Mouse (Mus musculus): ENCODE data around the gene Neu1. TPM values are rescaled to one million over a fixed set of nuclear protein-coding genes. Genes with fewer than 3 reads are reported as not detected.
"Not testable (repeated sequence)": the region's sequence is repeated elsewhere in the genome, so short reads cannot be mapped to it uniquely, and the experiment has no call there.

Gene Neu1
- polyA plus RNA-seq, 1 experiment = 41.3 TPM

DNA sequence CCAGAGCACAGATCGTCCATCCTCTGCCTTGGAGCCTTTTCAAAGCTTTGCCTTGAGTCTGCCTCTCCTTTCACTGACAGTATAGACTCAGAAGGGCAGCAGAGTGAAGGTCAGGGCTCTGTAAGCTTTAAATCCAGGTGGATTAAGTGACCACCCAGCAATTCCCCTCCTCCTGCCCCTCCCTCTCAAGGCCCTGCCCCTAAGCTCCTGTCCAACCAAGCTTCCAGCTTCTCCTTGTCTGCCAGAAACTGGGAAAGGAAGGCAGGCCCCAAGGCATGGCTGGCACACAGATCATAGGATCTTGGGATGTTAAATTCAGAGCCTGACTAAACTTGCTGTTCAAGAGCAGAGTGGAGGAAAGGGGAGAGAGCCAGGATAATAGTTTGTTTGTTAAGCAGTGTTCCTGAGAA lies 33.6 kb downstream of the Neu1 start:
- H3K4me1 ChIP-seq = peaks cover 36% of the 10 kb centered on the region
- peaks cover 74% of the 10 kb centered on the region for H3K27me3 ChIP-seq (replicated peaks)
- no peak overlapping the region for H3K4me3 ChIP-seq (replicated peaks)
- no peaks in the 10 kb centered on the region for H3K9me3 ChIP-seq
- TF ChIP-seq FLI1 (IDR thresholded peaks at IDR 0.05; ENCODE audit: low read length) (no peak), GATA1 (IDR thresholded peaks at IDR 0.05; ENCODE audit: borderline replicate concordance, low read length) (no peak)
- no peaks in the 10 kb centered on the region for H3K36me3 ChIP-seq (replicated peaks; ENCODE audit: low read length)

DNA sequence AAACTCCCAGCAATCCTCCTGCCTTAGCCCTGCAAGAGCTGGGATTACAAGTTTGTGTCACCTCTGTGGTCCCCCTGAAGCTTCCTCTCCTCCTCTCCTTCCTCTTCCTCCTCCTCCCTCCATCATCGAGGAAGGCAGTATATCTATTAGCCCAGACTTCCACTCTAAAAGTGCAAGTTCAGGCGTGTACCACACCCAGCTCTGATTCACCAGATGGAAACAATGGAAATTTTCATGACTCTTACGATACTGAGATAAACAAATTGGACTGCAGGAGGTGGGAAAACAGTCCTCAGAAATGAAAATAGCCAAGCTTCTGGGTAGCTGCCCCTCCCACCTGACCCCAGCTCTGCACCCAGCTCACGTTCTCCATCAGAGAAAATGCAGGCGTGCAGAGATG lies 34.6 kb downstream of the Neu1 start:
- Histone ChIP-seq H3K27me3 (replicated peaks) (peaks cover 69% of the 10 kb centered on the region), H3K4me3 (replicated peaks) (no peak overlapping the region), H3K36me3 (replicated peaks; ENCODE audit: low read length) (no peaks in the 10 kb centered on the region), H3K4me1 (peaks cover 30% of the 10 kb centered on the region), H3K9me3 (no peaks in the 10 kb centered on the region)
- TF ChIP-seq GATA1 (IDR thresholded peaks at IDR 0.05; ENCODE audit: borderline replicate concordance, low read length) (no peak), FLI1 (IDR thresholded peaks at IDR 0.05; ENCODE audit: low read length) (no peak)

DNA sequence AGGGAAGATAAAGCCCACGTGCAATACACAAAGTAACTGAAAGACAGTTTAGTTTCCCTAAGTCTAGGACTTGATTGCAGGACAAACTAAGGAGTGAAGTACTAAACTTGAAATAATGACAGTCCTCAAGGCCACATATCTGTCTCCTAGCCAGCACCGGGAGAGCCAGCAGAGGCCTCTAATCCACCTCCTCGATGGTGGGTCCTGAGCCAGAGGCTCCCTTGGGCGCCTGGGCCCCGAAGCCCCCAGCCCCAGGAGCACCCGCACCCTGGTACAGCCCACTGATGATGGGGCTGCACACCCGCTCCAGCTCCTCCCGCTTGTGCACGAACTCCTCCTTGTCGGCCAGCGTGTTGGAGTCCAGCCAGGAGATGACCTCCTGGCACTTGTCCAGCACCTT lies 38.8 kb downstream of the Neu1 start, which contains the start of gene Gm20481:
Gm20481 (plus strand) TSS at position 91 of the 400 bp plus-strand sequence.
- peaks cover 57% of the 10 kb centered on the region for H3K27me3 ChIP-seq (replicated peaks)

DNA sequence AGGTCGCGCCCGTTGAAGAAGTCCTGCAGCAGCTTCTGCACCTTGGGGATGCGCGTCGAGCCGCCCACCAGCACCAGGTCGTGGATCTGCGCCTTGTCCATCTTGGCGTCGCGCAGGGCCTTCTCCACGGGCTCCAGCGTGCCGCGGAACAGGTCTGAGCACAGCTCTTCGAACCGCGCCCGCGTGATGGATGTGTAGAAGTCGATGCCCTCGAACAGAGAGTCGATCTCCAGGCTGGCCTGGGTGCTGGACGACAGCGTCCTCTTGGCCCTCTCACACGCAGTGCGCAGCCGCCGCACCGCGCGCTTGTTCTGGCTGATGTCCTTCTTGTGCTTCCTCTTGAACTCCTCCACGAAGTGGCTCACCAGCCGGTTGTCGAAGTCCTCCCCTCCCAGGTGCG lies 39.8 kb downstream of the Neu1 start:
- Histone ChIP-seq H3K27me3 (replicated peaks) (peaks cover 54% of the 10 kb centered on the region), H3K4me1 (peaks cover 20% of the 10 kb centered on the region)
- not testable (repeated sequence) for H3K36me3 ChIP-seq (replicated peaks; ENCODE audit: low read length); H3K4me3 ChIP-seq (replicated peaks); H3K9me3 ChIP-seq

More for the DNA sequence above, 38.8 kb downstream of the Neu1 start, which contains the start of gene Gm20481:
- H3K36me3 ChIP-seq (replicated peaks; ENCODE audit: low read length); H3K4me3 ChIP-seq (replicated peaks); H3K9me3 ChIP-seq: not testable (repeated sequence)
- peaks cover 27% of the 10 kb centered on the region for H3K4me1 ChIP-seq

DNA sequence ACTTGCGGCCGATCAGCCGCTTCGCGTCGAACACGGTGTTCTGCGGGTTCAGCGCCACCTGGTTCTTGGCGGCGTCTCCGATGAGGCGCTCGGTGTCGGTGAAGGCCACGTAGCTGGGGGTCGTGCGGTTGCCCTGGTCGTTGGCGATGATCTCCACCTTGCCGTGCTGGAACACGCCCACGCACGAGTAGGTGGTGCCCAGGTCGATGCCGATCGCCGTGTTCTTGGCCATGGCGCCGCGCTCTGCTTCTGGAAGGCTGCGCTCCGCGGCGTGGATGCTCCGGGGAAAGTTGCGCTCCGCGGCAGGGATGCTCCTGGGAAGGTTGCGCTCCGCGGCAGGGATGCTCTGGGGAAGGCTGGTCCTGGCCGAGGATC lies 40.6 kb downstream of the Neu1 start:
- not testable (repeated sequence) for H3K9me3 ChIP-seq; H3K4me3 ChIP-seq (replicated peaks); H3K36me3 ChIP-seq (replicated peaks; ENCODE audit: low read length)
- Histone ChIP-seq H3K4me1 (peaks cover 22% of the 10 kb centered on the region), H3K27me3 (replicated peaks) (peaks cover 50% of the 10 kb centered on the region)

DNA sequence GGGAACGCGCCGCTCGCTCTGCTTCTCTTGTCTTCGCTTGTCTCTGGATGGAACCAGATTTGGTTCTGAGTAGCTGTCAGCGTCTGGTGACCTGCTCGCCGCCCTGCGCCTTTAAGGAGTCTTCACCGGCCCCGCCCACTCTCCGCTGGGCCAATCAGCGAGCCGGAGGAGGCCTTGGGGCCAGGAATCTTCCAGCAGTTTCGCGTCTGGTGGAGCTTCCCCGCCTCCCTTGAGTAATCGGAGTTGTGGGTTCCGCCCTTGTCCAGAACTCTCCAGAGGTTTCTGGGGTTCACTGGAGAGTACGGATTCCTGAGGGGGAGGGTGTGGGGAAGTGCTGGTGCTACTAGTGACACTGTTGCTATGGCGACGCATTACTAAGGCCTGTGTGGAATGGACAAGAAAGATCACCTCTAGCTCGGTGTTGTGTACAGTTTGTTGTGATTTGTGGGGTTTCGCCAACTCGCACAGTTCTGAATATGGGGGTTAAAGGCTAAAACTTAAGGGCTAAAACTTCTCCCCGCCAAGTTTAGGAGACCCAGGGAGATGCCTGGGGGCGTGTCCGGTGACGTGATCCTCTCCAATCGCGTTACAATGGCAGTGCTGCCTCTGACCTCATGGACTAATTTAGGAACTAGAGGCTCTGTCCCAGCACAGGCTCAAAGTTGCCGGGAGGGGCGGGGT lies 41.2 kb downstream of the Neu1 start, which contains the start of the genes Hspa1a and Hspa1l:
Hspa1a (minus strand) TSS at position 88 of the 681 bp plus-strand sequence.
Hspa1l (plus strand) TSS at position 635 of the 681 bp plus-strand sequence.
- peaks cover 22% of the 10 kb centered on the region for H3K4me1 ChIP-seq
- H3K36me3 ChIP-seq (replicated peaks; ENCODE audit: low read length); H3K9me3 ChIP-seq: not testable (repeated sequence)
- peak within 1 kb of the TSS; percentile 90 for H3K4me3 ChIP-seq (replicated peaks)
- H3K27me3 ChIP-seq (replicated peaks) = peaks cover 50% of the 10 kb centered on the region

DNA sequence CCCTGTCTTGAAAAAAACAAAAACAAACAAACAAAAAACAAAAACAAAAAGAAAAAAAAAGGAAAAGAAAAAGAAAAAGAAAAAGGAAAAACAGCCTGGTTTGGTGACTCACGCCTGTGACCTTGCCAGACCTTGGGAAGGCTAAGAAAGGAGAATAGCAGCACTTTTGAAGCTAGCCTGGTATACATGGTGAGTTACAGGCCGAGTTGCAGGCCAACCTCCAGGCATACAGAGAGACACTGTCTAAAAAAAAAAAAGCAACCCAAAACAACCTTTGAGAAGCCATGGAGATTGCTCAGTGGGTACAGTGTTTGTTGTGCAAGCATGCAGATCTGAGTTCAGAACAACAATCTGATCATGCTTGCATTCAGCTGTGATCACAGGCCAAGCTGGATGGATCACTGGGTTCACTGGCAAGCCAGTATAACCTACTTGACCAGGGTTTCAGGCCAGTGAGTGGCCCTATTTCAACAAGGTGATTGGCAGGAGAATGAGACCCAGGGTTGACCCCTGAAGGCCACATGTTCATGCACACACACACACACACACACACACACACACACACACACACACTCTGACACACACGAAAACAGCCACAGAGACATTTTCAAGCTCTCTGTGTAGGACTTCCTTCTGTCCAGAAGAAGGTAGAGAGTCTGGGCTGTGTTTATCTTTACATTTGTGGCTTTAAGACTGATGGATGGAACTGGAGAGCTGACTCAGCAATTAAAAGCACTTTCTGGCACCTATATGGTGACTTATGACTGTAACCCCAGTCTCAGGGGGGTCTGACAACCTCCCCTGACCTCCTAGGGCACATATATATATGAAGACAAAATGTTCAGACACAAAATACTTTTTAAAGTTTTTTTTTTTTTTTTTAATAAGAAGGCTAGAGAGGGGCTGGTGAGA lies 44.8 kb downstream of the Neu1 start:
- TF ChIP-seq FLI1 (IDR thresholded peaks at IDR 0.05; ENCODE audit: low read length) (no peak), GATA1 (IDR thresholded peaks at IDR 0.05; ENCODE audit: borderline replicate concordance, low read length) (no peak)
- peaks cover 17% of the 10 kb centered on the region for H3K4me1 ChIP-seq
- no peaks in the 10 kb centered on the region for H3K36me3 ChIP-seq (replicated peaks; ENCODE audit: low read length)
- H3K9me3 ChIP-seq = no peaks in the 10 kb centered on the region
- no peak overlapping the region for H3K4me3 ChIP-seq (replicated peaks)
- peaks cover 30% of the 10 kb centered on the region for H3K27me3 ChIP-seq (replicated peaks)

DNA sequence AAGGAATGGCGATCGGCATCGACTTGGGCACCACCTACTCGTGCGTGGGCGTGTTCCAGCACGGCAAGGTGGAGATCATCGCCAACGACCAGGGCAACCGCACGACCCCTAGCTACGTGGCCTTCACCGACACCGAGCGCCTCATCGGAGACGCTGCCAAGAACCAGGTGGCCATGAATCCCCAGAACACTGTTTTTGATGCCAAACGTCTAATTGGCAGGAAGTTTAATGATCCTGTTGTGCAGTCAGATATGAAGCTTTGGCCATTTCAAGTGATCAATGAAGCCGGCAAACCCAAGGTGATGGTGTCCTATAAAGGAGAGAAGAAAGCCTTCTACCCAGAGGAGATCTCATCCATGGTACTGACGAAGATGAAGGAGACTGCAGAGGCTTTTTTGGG lies 45.9 kb downstream of the Neu1 start:
- H3K4me3 ChIP-seq (replicated peaks) = no peak overlapping the region
- H3K27me3 ChIP-seq (replicated peaks) = peaks cover 30% of the 10 kb centered on the region
- H3K4me1 ChIP-seq = peaks cover 19% of the 10 kb centered on the region
- no peak for TF ChIP-seq FLI1 (IDR thresholded peaks at IDR 0.05; ENCODE audit: low read length)
- H3K36me3 ChIP-seq (replicated peaks; ENCODE audit: low read length) = no peaks in the 10 kb centered on the region
- H3K9me3 ChIP-seq = no peaks in the 10 kb centered on the region

DNA sequence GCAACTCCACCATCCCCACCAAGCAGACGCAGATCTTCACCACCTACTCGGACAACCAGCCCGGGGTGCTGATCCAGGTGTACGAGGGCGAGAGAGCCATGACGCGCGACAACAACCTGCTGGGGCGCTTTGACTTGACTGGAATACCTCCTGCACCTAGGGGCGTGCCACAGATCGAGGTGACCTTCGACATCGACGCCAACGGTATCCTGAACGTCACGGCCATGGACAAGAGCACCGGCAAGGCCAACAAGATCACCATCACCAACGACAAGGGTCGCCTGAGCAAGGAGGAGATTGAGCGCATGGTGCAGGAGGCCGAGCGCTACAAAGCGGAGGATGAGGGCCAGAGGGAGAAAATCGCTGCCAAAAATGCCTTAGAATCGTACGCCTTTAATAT lies 47.2 kb downstream of the Neu1 start:
- H3K4me3 ChIP-seq (replicated peaks) = no peak overlapping the region
- no peaks in the 10 kb centered on the region for H3K36me3 ChIP-seq (replicated peaks; ENCODE audit: low read length)
- no peaks in the 10 kb centered on the region for H3K9me3 ChIP-seq
- H3K27me3 ChIP-seq (replicated peaks) = peaks cover 20% of the 10 kb centered on the region
- peaks cover 22% of the 10 kb centered on the region for H3K4me1 ChIP-seq
- TF ChIP-seq FLI1 (IDR thresholded peaks at IDR 0.05; ENCODE audit: low read length) = no peak
- TF ChIP-seq GATA1 (IDR thresholded peaks at IDR 0.05; ENCODE audit: borderline replicate concordance, low read length) = no peak

DNA sequence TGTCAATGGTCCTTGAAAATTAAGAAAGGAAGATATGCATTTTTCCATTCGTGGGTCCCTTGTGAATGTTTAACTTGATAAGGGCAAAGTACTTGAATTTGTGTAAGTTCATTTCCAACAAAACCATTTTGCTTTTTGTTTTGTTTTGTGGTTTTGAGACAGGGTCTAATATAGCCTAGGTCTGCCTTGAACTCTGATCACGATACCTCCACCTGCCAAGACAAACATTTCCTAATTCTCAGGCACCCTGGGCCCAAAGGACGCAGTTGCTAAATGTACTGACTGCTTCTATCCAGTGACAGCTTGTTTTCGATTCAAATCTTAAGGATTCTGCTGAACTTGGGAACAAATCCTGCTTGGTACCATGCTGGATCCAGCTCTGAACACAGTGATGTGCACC lies 48.6 kb downstream of the Neu1 start:
- Histone ChIP-seq H3K9me3 (no peaks in the 10 kb centered on the region), H3K36me3 (replicated peaks; ENCODE audit: low read length) (peaks cover 2% of the 10 kb centered on the region)
- TF ChIP-seq GATA1 (IDR thresholded peaks at IDR 0.05; ENCODE audit: borderline replicate concordance, low read length) (no peak), FLI1 (IDR thresholded peaks at IDR 0.05; ENCODE audit: low read length) (no peak)

More for the DNA sequence above, 48.6 kb downstream of the Neu1 start:
- peaks cover 8% of the 10 kb centered on the region for H3K27me3 ChIP-seq (replicated peaks)
- no peak overlapping the region for H3K4me3 ChIP-seq (replicated peaks)
- H3K4me1 ChIP-seq = peaks cover 29% of the 10 kb centered on the region
